Mouse (Mus musculus): ENCODE measurements at regions not wholly inside any gene's neighbourhood (a gene's known extent, or its start where the extent isn't known, plus 50 kb on each side); places are given as distances from the start of the nearest gene placed in this dataset.

DNA sequence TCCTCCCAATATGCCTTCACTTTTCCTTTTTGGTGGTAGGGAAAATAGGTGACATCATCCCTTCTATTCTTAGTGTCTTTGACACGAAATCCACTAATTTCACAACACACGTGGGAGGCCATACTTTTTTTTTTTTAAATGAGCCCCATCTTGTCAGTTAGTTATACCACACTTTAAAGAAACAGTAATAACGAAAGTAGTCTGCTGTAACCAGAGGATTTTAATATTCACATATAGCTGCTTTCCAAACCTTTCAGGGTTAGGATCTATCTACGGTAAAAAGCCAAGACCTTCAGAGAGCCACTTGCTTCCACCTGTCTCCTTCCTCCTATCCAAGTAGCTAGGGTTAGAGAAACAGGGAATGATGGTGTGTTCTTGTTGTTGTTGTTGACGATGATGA, 268.6 kb upstream of the Ptger4 start:
- 86% methylated on average over 5 of the region's 5 CpGs for WGBS
- Histone ChIP-seq H3K27ac (replicated peaks; ENCODE audit: insufficient read depth, low read depth, low read length) (no peak overlapping the region), H3K36me3 (ENCODE audit: control insufficient read depth, insufficient read depth, low read length) (no peaks in the 10 kb centered on the region), H3K27me3 (ENCODE audit: control insufficient read depth, insufficient read depth, low read length) (no peaks in the 10 kb centered on the region), H3K4me1 (ENCODE audit: control insufficient read depth, insufficient read depth, low read length) (no peaks in the 10 kb centered on the region), H3K9ac (ENCODE audit: low read depth, low read length) (no peak overlapping the region), H3K4me3 (ENCODE audit: insufficient read depth, low read depth, low read length) (no peak overlapping the region), H3K79me2 (ENCODE audit: control insufficient read depth, insufficient read depth, low read length) (no peaks in the 10 kb centered on the region)
- no peak for DNase-seq (ENCODE audit: extremely low read depth, low read depth, low spot score)
- no peak for TF ChIP-seq CTCF (IDR thresholded peaks at IDR 0.05; ENCODE audit: low read depth, low read length)
- no peak for TF ChIP-seq POLR2A (IDR thresholded peaks at IDR 0.05; ENCODE audit: extremely low read depth, insufficient read depth, low read length)

DNA sequence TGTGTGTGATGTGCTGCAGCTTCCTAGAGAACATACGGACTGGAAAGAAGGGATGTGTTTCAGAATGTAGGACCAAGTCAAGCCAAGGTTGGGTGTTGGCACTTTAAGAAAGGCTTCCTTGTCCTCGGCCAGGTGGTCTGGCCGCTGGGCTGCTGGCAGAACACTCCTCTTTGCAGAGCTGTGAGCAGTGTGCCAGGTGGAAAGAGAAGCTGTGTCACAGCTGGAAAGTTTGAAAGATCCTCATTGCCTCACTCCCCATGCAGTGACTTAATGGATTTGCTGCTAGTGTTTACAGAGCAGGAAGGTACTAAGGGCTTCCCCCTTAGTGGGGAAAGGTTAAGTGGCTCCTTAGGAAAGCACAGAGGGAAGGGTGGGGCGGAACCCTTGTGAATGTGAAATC, 269.2 kb upstream of the Ptger4 start:
- 57% methylated on average over 4 of the region's 4 CpGs for WGBS
- no peak for DNase-seq (ENCODE audit: extremely low read depth, low read depth, low spot score)
- Histone ChIP-seq H3K4me3 (ENCODE audit: insufficient read depth, low read depth, low read length) (no peak overlapping the region), H3K27ac (replicated peaks; ENCODE audit: insufficient read depth, low read depth, low read length) (no peak overlapping the region), H3K27me3 (ENCODE audit: control insufficient read depth, insufficient read depth, low read length) (no peaks in the 10 kb centered on the region), H3K4me1 (ENCODE audit: control insufficient read depth, insufficient read depth, low read length) (no peaks in the 10 kb centered on the region), H3K9ac (ENCODE audit: low read depth, low read length) (no peak overlapping the region), H3K36me3 (ENCODE audit: control insufficient read depth, insufficient read depth, low read length) (no peaks in the 10 kb centered on the region), H3K79me2 (ENCODE audit: control insufficient read depth, insufficient read depth, low read length) (no peaks in the 10 kb centered on the region)
- no peak for TF ChIP-seq POLR2A (IDR thresholded peaks at IDR 0.05; ENCODE audit: extremely low read depth, insufficient read depth, low read length)
- no peak for TF ChIP-seq CTCF (IDR thresholded peaks at IDR 0.05; ENCODE audit: low read depth, low read length)

DNA sequence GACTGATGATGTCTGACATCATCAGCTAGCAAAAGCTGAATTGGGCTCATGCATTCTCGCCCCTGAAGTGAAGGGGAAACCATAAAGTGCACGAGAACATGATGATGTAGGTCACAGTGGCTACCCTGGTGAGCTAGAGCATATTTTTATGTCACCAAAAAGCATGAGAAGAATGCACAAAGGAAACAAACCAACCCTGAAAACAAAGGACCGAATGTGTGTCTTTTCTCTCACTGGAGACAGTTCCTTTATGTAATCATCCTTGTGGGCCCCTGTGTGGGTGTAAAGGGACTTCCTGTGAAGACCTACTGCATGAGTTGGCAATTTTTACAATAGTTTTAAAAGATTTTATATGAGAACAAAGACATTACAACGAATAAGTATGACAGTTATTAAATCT, 270.2 kb upstream of the Ptger4 start:
- Histone ChIP-seq H3K36me3 (ENCODE audit: control insufficient read depth, insufficient read depth, low read length) (no peaks in the 10 kb centered on the region), H3K9ac (ENCODE audit: low read depth, low read length) (no peak overlapping the region), H3K27me3 (ENCODE audit: control insufficient read depth, insufficient read depth, low read length) (no peaks in the 10 kb centered on the region), H3K27ac (replicated peaks; ENCODE audit: insufficient read depth, low read depth, low read length) (no peak overlapping the region), H3K4me3 (ENCODE audit: insufficient read depth, low read depth, low read length) (no peak overlapping the region), H3K79me2 (ENCODE audit: control insufficient read depth, insufficient read depth, low read length) (no peaks in the 10 kb centered on the region), H3K4me1 (ENCODE audit: control insufficient read depth, insufficient read depth, low read length) (no peaks in the 10 kb centered on the region)
- 52% methylated on average over 4 of the region's 4 CpGs for WGBS
- no peak for DNase-seq (ENCODE audit: extremely low read depth, low read depth, low spot score)
- TF ChIP-seq CTCF (IDR thresholded peaks at IDR 0.05; ENCODE audit: low read depth, low read length) (no peak), POLR2A (IDR thresholded peaks at IDR 0.05; ENCODE audit: extremely low read depth, insufficient read depth, low read length) (no peak)

DNA sequence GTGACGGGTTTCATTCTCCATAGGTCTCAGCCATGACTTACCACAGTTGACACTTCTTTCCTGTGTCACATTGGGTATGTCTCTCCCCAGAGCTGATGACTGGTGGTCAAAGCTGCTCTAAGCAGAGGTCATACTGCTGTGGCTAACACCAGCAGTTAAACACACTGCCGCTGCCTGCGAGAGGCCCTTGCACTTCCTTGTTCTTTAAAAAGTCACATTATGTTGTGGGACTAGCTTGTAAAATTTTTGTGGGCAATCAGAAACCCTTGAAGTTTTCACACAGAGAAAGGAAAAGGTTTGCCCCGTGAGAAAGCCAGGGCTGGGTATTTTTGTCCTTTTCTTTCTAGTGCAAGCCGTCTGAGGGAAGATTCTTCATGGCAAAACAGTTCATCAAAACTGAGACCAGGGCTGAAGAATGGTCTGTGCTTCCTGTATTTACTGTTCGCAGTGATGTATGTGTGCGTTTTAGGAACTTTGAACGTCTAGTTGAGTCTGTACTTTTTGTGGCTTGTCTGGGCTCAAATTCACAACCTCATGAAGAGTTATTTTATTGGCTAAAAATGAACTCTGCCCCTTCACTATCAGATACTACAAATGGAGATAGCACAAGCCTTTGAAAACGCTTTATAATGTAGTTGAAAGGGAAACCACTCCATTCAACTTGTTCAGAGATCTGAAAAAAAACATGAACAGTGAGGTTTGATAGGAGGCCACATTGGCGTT, 273.4 kb upstream of the Ptger4 start:
- no peak overlapping the region for H3K27ac ChIP-seq (replicated peaks; ENCODE audit: insufficient read depth, low read depth, low read length)
- no peaks in the 10 kb centered on the region for H3K36me3 ChIP-seq (ENCODE audit: control insufficient read depth, insufficient read depth, low read length)

DNA sequence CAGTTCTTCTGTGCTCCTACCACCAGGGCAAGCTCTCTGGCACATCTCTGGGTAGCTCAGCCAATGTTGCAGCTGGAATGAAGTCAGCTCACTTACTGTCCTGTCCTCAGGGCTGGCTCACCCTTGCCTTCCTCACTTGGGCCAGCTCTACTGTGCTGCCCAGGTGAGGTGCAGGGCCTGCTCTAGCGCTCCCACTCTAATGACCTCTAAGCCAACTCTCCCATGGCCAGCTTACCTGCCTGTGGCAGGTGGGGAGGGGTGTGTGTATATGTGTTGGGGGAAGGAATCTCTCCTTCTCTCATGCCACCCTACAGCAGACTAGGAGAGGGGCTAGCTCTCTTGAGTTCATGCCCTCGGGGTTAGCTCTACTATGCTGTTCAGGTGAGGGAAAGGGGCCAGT, 275.6 kb upstream of the Ptger4 start:
- Histone ChIP-seq H3K4me1 (ENCODE audit: control insufficient read depth, insufficient read depth, low read length) (no peaks in the 10 kb centered on the region), H3K36me3 (ENCODE audit: control insufficient read depth, insufficient read depth, low read length) (no peaks in the 10 kb centered on the region), H3K4me3 (ENCODE audit: insufficient read depth, low read depth, low read length) (no peak overlapping the region), H3K27ac (replicated peaks; ENCODE audit: insufficient read depth, low read depth, low read length) (no peak overlapping the region), H3K9ac (ENCODE audit: low read depth, low read length) (no peak overlapping the region), H3K27me3 (ENCODE audit: control insufficient read depth, insufficient read depth, low read length) (no peaks in the 10 kb centered on the region), H3K79me2 (ENCODE audit: control insufficient read depth, insufficient read depth, low read length) (no peaks in the 10 kb centered on the region)
- TF ChIP-seq CTCF (IDR thresholded peaks at IDR 0.05; ENCODE audit: low read depth, low read length) (no peak), POLR2A (IDR thresholded peaks at IDR 0.05; ENCODE audit: extremely low read depth, insufficient read depth, low read length) (no peak)
- 89% methylated on average over 2 of the region's 2 CpGs for WGBS
- no peak for DNase-seq (ENCODE audit: extremely low read depth, low read depth, low spot score)

More for the DNA sequence above, 273.4 kb upstream of the Ptger4 start:
- WGBS = 33% methylated on average over 10 of the region's 10 CpGs
- Histone ChIP-seq H3K9ac (ENCODE audit: low read depth, low read length) (no peak overlapping the region), H3K27me3 (ENCODE audit: control insufficient read depth, insufficient read depth, low read length) (no peaks in the 10 kb centered on the region), H3K79me2 (ENCODE audit: control insufficient read depth, insufficient read depth, low read length) (no peaks in the 10 kb centered on the region), H3K4me1 (ENCODE audit: control insufficient read depth, insufficient read depth, low read length) (no peaks in the 10 kb centered on the region), H3K4me3 (ENCODE audit: insufficient read depth, low read depth, low read length) (no peak overlapping the region)
- TF ChIP-seq CTCF (IDR thresholded peaks at IDR 0.05; ENCODE audit: low read depth, low read length) (no peak), POLR2A (IDR thresholded peaks at IDR 0.05; ENCODE audit: extremely low read depth, insufficient read depth, low read length) (no peak)
- peak; percentile 6 for DNase-seq (ENCODE audit: extremely low read depth, low read depth, low spot score)

DNA sequence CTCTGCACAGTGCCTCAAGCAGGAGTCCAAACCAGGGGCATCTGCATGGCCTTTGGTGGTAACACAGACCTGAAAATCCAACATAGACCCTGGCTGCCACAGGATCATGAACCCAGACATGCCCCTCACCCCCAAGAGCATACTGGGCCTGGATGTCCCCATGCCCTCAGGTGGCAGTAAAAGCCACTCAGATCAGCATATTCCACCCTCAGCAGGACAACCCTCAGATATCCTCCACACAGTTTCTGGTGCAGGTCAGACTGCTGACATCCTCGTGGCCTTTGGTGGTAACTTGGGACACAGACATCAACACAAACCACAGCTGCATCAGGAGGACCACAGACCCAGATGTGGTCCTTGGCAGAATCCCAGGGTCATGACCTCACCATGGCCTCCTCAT, 276.0 kb upstream of the Ptger4 start:
- Histone ChIP-seq H3K4me1 (ENCODE audit: control insufficient read depth, insufficient read depth, low read length) (no peaks in the 10 kb centered on the region), H3K4me3 (ENCODE audit: insufficient read depth, low read depth, low read length) (no peak overlapping the region), H3K27ac (replicated peaks; ENCODE audit: insufficient read depth, low read depth, low read length) (no peak overlapping the region), H3K27me3 (ENCODE audit: control insufficient read depth, insufficient read depth, low read length) (no peaks in the 10 kb centered on the region), H3K9ac (ENCODE audit: low read depth, low read length) (no peak overlapping the region), H3K36me3 (ENCODE audit: control insufficient read depth, insufficient read depth, low read length) (no peaks in the 10 kb centered on the region), H3K79me2 (ENCODE audit: control insufficient read depth, insufficient read depth, low read length) (no peaks in the 10 kb centered on the region)
- 69% methylated on average over 1 of the region's 1 CpGs for WGBS
- TF ChIP-seq POLR2A (IDR thresholded peaks at IDR 0.05; ENCODE audit: extremely low read depth, insufficient read depth, low read length) (no peak), CTCF (IDR thresholded peaks at IDR 0.05; ENCODE audit: low read depth, low read length) (no peak)
- no peak for DNase-seq (ENCODE audit: extremely low read depth, low read depth, low spot score)
